Mouse (Mus musculus) left cerebral cortex, postnatal 4 days (tissue): Measurements from ENCODE around the gene Tmem192. TPM values are rescaled to one million over a fixed set of nuclear protein-coding genes. Genes with fewer than 3 reads are reported as not detected.

Experiments
- DNase-seq: peaks from one replicate; pipeline ENCODE4 v3.0.0-alpha.2; 2022
- intact Hi-C: fragments of 180-260 bp; cut with DNase I; formaldehyde crosslinking; loops from one replicate; pipeline ENCODE4 v1.15.1; 2025
- total RNA-seq, 2 experiments: library from RNA; stranded (reverse); gene quantifications; 2 replicates each; pipeline ENCODE4 v1.2.3; 2021

Tmem192 gene
- 10 to 100 TPM; 14.1 to 18.7 TPM for total RNA-seq

GRCm38 (mm10) chr8:64946820-64947697 is at the start of gene Tmem192:
Gene Tmem192 (plus strand): TSS chr8:64947185.
- peak; percentile 95 for DNase-seq
- intact Hi-C loops, result no loop called here

- DNase-seq, result no peak
- intact Hi-C loops, result no loop called here
Measured at GRCm38 (mm10) chr8:64898710-64899109, 48.3 kb upstream of the Tmem192 start.

- no peak for DNase-seq
- intact Hi-C loops, result no loop called here
Measured at GRCm38 (mm10) chr8:64900645-64901044, 46.3 kb upstream of the Tmem192 start.

- intact Hi-C loops, result no loop called here
- no peak for DNase-seq
Measured at GRCm38 (mm10) chr8:64901527-64902156, 45.3 kb upstream of the Tmem192 start.

GRCm38 (mm10) chr8:64902191-64902590 is 44.8 kb upstream of the Tmem192 start:
- DNase-seq, result no peak
- intact Hi-C loops, result no loop called here

GRCm38 (mm10) chr8:64903778-64904177 is 43.2 kb upstream of the Tmem192 start:
- no peak for DNase-seq
- intact Hi-C loops, result no loop called here

GRCm38 (mm10) chr8:64910026-64910425 is 37.0 kb upstream of the Tmem192 start:
- DNase-seq, result no peak
- intact Hi-C loops, result no loop called here

- intact Hi-C loops, result no loop called here
- no peak for DNase-seq
Measured at GRCm38 (mm10) chr8:64916793-64917192, 30.2 kb upstream of the Tmem192 start.

- intact Hi-C loops, result loop anchor here (10.0 kb wide), 1 partner anchor 69 kb away; the partner anchor contains the start of gene Klhl2
- DNase-seq, result no peak
Measured at GRCm38 (mm10) chr8:64923329-64923728, 23.7 kb upstream of the Tmem192 start.

- no peak for DNase-seq
- intact Hi-C loops, result loop anchor here (10.0 kb wide), 1 partner anchor 71 kb away; the partner anchor contains the start of gene Klhl2
Measured at GRCm38 (mm10) chr8:64925762-64926161, 21.2 kb upstream of the Tmem192 start.

- intact Hi-C loops, result loop anchor here (10.0 kb wide), 1 partner anchor 72 kb away; the partner anchor contains the start of gene Klhl2
- DNase-seq, result no peak
Measured at GRCm38 (mm10) chr8:64926355-64926754, 20.6 kb upstream of the Tmem192 start.

GRCm38 (mm10) chr8:64928938-64929337 is 18.0 kb upstream of the Tmem192 start:
- intact Hi-C loops, result loop anchor here (10.0 kb wide), 1 partner anchor 74 kb away; the partner anchor contains the start of gene Klhl2
- no peak for DNase-seq

GRCm38 (mm10) chr8:64934997-64935396 is 12.0 kb upstream of the Tmem192 start:
- intact Hi-C loops, result no loop called here
- DNase-seq, result no peak

- intact Hi-C loops, result loop anchor here (5.0 kb wide), 2 partner anchors 179 to 324 kb away; no protein-coding TSS in a partner anchor
- no peak for DNase-seq
Measured at GRCm38 (mm10) chr8:64941019-64941418, 6.0 kb upstream of the Tmem192 start.

- intact Hi-C loops, result loop anchor here (5.0 kb wide), 2 partner anchors 179 to 324 kb away; no protein-coding TSS in a partner anchor
- peak; percentile 78 for DNase-seq
Measured at GRCm38 (mm10) chr8:64941495-64941894, 5.5 kb upstream of the Tmem192 start.

GRCm38 (mm10) chr8:64942946-64943345 is 4.0 kb upstream of the Tmem192 start:
- intact Hi-C loops, result loop anchor here (5.0 kb wide), 2 partner anchors 181 to 326 kb away; no protein-coding TSS in a partner anchor
- DNase-seq, result no peak

- no peak for DNase-seq
- intact Hi-C loops, result loop anchor here (5.0 kb wide), 2 partner anchors 183 to 328 kb away; no protein-coding TSS in a partner anchor
Measured at GRCm38 (mm10) chr8:64944831-64945230, 2.2 kb upstream of the Tmem192 start.

- DNase-seq, result no peak
- intact Hi-C loops, result no loop called here
Measured at GRCm38 (mm10) chr8:64945606-64946005, 1.4 kb upstream of the Tmem192 start.

- DNase-seq, result no peak
- intact Hi-C loops, result no loop called here
Measured at GRCm38 (mm10) chr8:64946441-64946819, 555 bp upstream of the Tmem192 start.

GRCm38 (mm10) chr8:64947698-64948034 is 681 bp downstream of the Tmem192 start:
- intact Hi-C loops, result no loop called here

GRCm38 (mm10) chr8:64948371-64948770 is 1.4 kb downstream of the Tmem192 start:
- DNase-seq, result no peak
- intact Hi-C loops, result no loop called here

More at GRCm38 (mm10) chr8:64947698-64948034, 681 bp downstream of the Tmem192 start:
- no peak for DNase-seq
